Mouse (Mus musculus) heart, adult 2 months (tissue): ENCODE results near the gene Dclk2.

Experiments
- CTCF ChIP-seq: fragments of 200-600 bp; IDR thresholded peaks from 2 replicates; pipeline ENCODE4 v1.8.1; 2022; ENCODE audit warnings: antibody characterized with exemption, mild to moderate bottlenecking, moderate library complexity
- POLR2A ChIP-seq: fragments of 200-500 bp; IDR thresholded peaks from 2 replicates; pipeline ENCODE4 v1.6.1; 2011; ENCODE audit warnings: mild to moderate bottlenecking, low read depth, low read length, control low read depth; ENCODE audit not compliant: insufficient read depth

DNA sequence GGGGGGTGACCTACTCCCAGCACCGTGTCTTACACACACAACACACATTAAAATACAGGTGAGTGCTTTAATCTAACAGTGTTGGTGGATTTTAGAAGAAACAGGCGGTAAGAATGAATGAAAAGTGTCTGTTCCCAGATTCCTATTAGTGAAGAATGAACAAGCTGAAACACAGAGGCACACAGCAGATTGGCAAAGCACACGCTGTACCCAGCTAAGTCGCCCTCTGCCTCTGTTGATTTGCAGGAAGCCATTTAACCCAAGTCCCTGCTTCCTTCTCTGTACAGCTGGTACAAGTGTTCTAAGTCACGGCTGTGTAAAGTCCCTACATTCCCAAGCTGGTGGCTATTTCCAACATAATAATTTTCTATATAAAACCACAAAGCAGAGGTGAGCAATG, 109.7 kb downstream of the Dclk2 start:
- TF ChIP-seq POLR2A: no peak
- no peak for TF ChIP-seq CTCF
